Mouse (Mus musculus) thymus, postnatal 14 days (tissue): Measurements from ENCODE around the gene Nrp1.

Experiments
- DNase-seq: peaks from one replicate; pipeline ENCODE4 v3.0.0; 2021

The Nrp1 gene

DNA sequence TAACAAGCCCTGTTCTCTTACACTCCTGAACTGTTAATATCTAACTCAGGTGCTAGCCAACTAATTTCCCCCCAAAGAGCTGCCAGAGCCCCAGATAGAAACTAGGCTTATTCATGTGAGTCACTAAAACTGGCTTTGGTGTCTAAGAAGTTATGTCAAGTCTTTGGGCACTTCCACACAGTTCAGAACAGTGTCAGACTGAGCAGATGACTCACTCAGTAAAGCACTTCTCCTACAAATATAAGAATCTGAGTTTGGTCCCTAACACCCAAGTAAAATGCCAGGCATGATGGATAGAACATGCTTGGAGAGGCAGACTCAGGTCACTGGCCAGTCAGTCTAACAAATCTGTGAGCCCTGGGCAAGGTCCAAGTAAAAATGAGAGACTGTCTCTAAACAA, 65.4 kb downstream of the Nrp1 start:
- no peak for DNase-seq

- DNase-seq: no peak
Observed at GRCm38 (mm10) chr8:128424626-128425333, 66.4 kb downstream of the Nrp1 start.

DNA sequence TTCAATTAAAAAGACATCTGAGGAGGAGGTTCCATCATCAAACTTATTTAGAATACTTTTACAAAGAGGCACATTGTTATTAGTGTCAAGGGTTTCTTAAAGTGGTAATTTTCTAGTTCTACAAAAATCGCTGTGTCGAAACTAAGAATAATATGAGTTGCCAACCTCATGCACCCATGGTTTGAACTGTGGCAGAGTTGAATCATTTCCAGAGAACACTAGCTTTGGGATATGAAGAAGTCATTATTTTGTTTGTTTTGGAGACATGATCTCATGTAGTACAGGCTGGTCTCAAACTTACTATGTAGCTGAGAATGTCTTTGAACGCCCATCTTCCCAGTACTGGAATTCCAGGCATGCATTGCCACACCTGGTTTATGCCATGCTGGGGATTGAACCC, 68.7 kb downstream of the Nrp1 start:
- DNase-seq: no peak

- DNase-seq: no peak
Observed at GRCm38 (mm10) chr8:128428971-128429370, 70.6 kb downstream of the Nrp1 start.

GRCm38 (mm10) chr8:128431082-128431481, 72.7 kb downstream of the Nrp1 start:
- no peak for DNase-seq

DNA sequence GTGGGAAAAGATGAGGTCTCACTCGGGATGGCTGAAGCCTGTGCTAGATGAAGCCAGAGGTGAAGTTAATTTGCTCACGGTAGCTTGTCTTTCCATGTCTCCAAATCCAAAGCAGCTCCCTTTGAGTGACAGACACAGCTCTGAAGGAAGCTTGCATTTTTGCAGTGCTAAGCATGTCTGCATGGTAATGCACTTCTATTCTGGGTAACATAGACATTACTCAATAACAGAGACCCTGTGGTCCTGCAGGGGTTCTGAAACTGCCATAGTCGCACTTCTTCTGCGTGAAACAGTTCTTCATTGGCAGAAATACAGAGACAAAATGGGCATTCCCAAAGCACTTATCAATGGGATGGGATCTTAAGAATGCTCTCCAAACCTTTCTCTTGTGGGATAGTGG, 77.3 kb downstream of the Nrp1 start:
- no peak for DNase-seq

- DNase-seq: no peak
Observed at GRCm38 (mm10) chr8:128437156-128437825, 78.9 kb downstream of the Nrp1 start.

DNA sequence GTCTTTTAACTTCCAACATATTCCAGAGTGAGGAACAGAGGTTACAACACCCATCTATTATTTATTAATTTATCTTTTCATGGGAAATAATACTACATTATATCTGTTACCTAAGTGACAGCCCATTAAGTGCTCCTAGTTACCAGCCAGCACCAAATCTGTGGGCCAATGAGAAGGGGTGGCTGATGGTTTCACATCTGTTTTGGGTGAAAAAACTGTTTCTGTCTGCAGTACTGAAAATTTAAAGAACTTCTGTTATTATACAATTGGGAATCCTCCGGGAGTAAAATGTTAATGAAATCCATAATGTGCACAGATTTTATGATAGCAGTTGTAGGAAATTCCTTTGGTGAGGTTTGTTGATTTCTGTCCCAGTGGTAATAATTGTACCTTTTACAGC, 83.0 kb downstream of the Nrp1 start:
- no peak for DNase-seq

- DNase-seq: no peak
Observed at GRCm38 (mm10) chr8:128445596-128445995, 87.2 kb downstream of the Nrp1 start.

DNA sequence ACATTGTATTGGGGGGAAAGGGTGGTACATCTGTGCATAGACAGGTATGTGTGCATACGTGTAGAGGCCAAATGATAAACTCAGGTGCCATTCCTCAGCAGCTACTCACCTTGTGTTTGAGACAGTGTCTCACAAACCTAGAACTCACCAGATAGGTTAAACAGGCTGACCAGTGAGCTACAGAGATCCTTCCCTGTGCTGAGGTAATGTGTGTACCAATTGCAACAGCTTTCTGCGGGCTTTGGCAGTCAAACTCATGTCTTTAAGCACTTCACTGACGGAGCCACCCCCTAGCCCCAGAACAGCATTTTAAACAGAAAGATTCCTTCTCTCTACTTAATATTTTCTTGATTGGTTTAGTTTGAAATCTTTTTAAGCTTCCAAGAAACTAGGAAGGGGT, 88.2 kb downstream of the Nrp1 start:
- DNase-seq: no peak

- DNase-seq: no peak
Observed at GRCm38 (mm10) chr8:128447320-128447719, 88.9 kb downstream of the Nrp1 start.

DNA sequence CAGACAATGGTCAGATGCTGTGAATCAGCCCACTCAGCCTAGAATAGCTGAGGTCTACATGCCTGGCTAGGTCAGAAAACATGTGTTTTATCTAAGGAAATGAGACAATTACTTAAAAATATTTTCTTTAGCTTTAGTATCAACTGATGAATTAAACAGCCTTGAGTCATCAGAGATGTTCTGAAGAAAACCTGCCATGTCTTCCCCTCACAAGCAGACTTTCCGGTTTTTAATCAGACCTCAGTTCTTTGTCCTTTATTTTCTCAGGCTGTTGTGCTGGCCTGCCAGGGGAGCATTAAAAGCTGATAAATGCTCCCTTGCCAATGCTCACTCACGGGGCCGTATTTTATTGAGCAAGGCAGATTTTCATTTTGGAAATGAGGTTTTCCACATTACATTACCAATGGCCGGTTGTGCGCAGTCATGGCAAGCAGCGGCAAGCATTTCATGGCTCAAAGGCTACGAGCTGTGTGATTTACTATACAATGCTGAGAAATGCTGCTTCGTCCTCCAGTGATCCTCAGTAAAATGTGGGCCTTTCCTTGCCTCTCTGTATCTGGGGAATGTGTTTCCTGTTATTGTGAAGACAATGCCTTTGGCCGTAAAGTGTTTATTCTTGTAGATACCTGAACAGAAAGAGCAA, 92.1 kb downstream of the Nrp1 start:
- no peak for DNase-seq

- no peak for DNase-seq
Observed at GRCm38 (mm10) chr8:128451121-128451520, 92.7 kb downstream of the Nrp1 start.

DNA sequence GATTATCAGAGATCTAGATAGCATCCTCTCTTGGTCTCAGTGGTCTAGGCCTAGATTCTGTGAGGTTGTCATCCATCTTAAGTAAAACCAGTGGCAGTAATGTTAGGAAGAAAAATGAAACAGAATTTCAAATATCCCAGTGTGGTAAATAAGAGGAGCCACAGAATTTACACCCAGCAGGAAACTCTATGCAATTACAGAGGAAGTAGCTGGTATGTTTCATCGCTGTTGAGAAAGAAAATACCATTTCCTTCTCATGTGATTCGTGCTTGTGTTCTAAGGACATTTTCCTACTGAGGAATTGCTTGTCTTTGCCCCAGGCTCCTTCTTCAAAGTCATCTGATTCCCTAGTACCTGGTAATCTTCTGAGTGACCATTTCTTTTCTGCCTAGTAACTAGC, 95.1 kb downstream of the Nrp1 start:
- no peak for DNase-seq

- DNase-seq: no peak
Observed at GRCm38 (mm10) chr8:128454026-128454425, 95.6 kb downstream of the Nrp1 start.

- no peak for DNase-seq
Observed at GRCm38 (mm10) chr8:128457277-128457676, 98.9 kb downstream of the Nrp1 start.

DNA sequence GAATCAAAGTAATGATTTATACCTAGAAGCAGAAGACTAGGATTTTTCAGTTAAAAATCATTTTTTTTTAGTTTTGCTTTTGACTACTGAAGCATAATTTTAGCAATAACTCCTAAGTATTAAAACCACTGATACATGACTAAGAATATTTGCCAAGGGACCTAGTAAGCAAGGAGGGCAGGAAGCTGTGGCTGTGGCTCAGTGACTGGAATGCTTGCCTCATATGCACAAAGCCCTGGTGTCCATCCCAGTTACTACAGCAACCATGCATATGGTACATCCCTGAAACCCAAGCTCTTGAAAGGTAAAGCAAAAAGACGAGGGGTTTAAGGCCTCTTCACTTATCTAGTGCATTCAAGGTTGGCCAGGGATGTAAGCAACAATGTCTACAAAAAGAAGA, 101.3 kb downstream of the Nrp1 start:
- no peak for DNase-seq

- no peak for DNase-seq
Observed at GRCm38 (mm10) chr8:128461716-128462115, 103.3 kb downstream of the Nrp1 start.

DNA sequence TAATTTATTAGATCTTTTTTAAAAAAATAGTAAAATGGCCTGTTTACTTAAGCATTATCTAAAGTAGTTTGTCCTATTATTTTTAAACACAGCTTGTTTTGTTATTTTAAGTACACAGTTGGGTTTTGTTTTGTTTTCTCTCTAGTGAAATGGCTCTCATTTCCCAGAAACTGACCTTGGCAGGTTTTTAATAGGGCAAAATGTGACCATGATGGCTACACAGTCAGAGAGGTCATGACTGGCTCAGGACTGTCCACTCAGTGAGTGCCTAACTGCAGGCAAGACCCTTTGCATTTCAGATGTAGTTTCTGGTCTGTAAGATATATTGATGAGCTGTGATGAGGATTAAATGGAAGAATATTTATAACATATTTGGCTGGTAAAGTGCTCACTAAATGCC, 104.8 kb downstream of the Nrp1 start:
- DNase-seq: no peak

DNA sequence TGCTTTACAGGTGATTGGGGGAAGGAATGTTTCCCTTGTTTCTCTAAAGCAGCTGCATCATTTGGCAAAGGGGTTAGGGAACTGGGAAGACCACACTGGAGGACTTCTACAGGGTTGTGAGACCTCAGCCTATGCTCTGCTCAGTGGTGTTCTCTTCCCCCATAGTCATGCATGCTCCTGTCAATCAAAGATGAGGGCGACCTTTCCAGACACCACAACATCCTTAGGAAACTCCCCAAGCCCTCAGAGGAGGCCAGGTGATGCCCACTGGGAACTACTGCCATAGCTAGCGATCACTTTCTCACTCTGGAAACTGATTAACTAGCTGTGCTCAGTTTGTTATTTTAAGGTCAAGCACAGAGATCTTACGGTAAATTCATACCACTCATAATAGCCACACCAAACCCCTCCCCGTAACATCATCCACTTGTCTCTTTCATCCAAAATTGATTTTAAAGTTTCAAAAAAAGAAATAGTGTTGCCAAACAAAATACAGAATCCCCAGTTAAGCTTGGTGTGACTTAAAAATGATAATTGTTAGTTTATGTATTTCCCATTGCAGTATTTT, 105.7 kb downstream of the Nrp1 start:
- no peak for DNase-seq

- DNase-seq: no peak
Observed at GRCm38 (mm10) chr8:128465553-128465952, 107.1 kb downstream of the Nrp1 start.

DNA sequence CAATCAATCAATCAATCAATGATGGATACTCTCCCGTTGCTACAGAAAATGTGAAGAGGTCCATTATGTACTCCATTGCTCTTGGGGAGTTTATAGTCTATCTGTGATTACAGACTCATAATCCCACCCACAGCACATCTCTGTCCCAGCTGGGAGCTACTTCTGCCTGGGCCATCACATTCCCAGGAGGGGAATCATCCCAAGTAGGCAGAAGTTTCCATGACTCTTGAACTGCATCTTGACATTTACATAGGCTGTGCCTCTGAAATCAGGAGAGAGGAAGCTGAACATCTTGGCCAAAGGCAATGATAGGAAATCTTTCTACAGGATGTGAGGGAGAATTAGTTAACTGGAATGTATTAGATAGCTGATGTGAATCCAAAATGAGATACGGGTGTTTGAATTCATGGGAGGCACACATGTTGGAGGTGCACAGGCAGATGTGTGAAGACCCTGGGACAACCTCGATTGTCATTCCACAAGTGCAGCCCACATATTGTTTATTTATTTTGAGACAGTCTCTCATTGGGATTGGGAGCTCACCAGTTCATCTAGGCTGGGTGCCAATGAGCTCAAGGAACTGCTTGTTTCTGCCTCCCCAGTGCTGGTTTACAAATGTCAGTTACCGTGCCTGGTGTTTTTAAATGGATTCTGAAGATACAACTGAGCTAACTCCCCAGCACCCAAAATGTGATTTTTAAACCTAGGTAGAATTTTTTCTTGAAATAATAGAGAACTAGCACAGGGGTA, 108.5 kb downstream of the Nrp1 start:
- no peak for DNase-seq

DNA sequence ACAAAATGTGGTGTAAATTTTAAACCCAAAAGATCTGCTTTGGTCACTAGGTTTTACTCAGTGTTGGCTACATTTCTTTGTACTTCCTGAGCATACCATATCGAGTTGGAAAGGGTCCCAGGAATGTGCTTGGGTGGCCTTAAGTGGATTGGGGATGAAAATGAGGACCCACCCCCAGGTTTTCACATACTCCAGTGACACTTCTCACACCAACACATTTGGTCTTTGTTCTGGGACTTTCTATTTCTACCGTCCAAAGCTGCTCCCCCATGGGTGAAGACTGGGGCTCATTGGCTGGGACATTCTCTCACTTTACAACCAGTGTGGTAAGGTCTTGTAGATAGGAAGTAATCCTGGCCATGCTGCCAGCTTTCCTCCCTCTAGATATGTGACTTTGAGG, 111.7 kb downstream of the Nrp1 start:
- DNase-seq: no peak
